Mouse (Mus musculus) ES-E14 (cell line): ENCODE data around the gene Fbxo8. TPM values are rescaled to one million over a fixed set of nuclear protein-coding genes. Genes with fewer than 3 reads are reported as not detected.
A peak's percentile ranks its signal among the peaks of the same experiment; 100 is the strongest.

ENCODE experiments used
- DNase-seq: peaks from one replicate; pipeline ENCODE4 v3.0.0-alpha.2; 2013; ENCODE audit warnings: low read depth, low spot score
- H3K27ac ChIP-seq: 2 replicates; pipeline ENCODE4 v1.5.1; 2012; ENCODE audit warnings: low read depth, mild to moderate bottlenecking, low read length, moderate library complexity, mixed read lengths; ENCODE audit not compliant: poor library complexity, insufficient read depth, severe bottlenecking
- H3K36me3 ChIP-seq: 2 replicates; pipeline ENCODE4 v1.6.1; 2012; ENCODE audit warnings: mild to moderate bottlenecking, low read length, moderate library complexity, mixed read lengths; ENCODE audit not compliant: control insufficient read depth, poor library complexity, insufficient read depth, severe bottlenecking
- H3K4me1 ChIP-seq, 2 experiments: fragments of 150-350 bp in 1 of 2; sonication (generic) in 1 of 2; 2 replicates each; pipeline ENCODE4 v1.6.1; 2012; ENCODE audit warnings: low read length in 2 of 2, mild to moderate bottlenecking in 1 of 2, mixed read lengths in 1 of 2; ENCODE audit not compliant: control insufficient read depth in 2 of 2, insufficient read depth in 2 of 2, poor library complexity in 1 of 2
- H3K4me3 ChIP-seq, 2 experiments: fragments of 150-350 bp in 1 of 2; sonication (generic) in 1 of 2; 2 replicates each; pipeline ENCODE4 v1.5.1; 2012; ENCODE audit warnings: low read length in 2 of 2, low read depth in 1 of 2, mild to moderate bottlenecking in 1 of 2, mixed read lengths in 1 of 2; ENCODE audit not compliant: insufficient read depth in 1 of 2, poor library complexity in 1 of 2, severe bottlenecking in 1 of 2
- H3K9ac ChIP-seq: 2 replicates; pipeline ENCODE4 v1.6.1; 2012; ENCODE audit warnings: low read depth, mild to moderate bottlenecking, low read length, mixed read lengths; ENCODE audit not compliant: poor library complexity, insufficient read depth, severe bottlenecking
- H3K9me3 ChIP-seq: fragments of 150-350 bp; sonication (generic); 2 replicates; pipeline ENCODE4 v1.6.1; 2012; ENCODE audit warnings: low read depth, mild to moderate bottlenecking, low read length; ENCODE audit not compliant: control insufficient read depth, insufficient read depth
- CHD2 ChIP-seq: IDR thresholded peaks from 2 replicates; pipeline ENCODE4 v1.6.1; 2014; ENCODE audit warnings: mild to moderate bottlenecking, low read depth, low read length, inconsistent platforms
- HCFC1 ChIP-seq: IDR thresholded peaks from 2 replicates; pipeline ENCODE4 v1.6.1; 2012; ENCODE audit warnings: low read length, inconsistent platforms, borderline replicate concordance; ENCODE audit not compliant: insufficient read depth
- MAFK ChIP-seq: IDR thresholded peaks from 2 replicates; pipeline ENCODE4 v1.6.1; 2014; ENCODE audit warnings: mild to moderate bottlenecking, low read depth, low read length, inconsistent platforms; ENCODE audit not compliant: insufficient read depth
- ZC3H11A ChIP-seq: IDR thresholded peaks from 2 replicates; pipeline ENCODE4 v1.6.1; 2012; ENCODE audit warnings: low read depth, mild to moderate bottlenecking, inconsistent platforms, low read length, borderline replicate concordance
- ZNF384 ChIP-seq: IDR thresholded peaks from 2 replicates; pipeline ENCODE4 v1.6.1; 2012; ENCODE audit warnings: low read depth, low read length, inconsistent platforms
- in situ Hi-C, 2 experiments: fragments of 600-800 bp; cut with MboI; formaldehyde crosslinking; loops; one replicate each; pipeline ENCODE4 v1.15.1; 2025; ENCODE audit warnings: low sequenced_read_pairs in 2 of 2, inconsistent platforms in 1 of 2; ENCODE audit not compliant: unreplicated experiment in 2 of 2
- total RNA-seq: library from RNA; depleted of rRNA; stranded (reverse); fragments of 300-350 nt; gene quantifications from 2 replicates; pipeline ENCODE4 v1.2.3, GENCODE M21; 2012

Fbxo8 gene
- total RNA-seq, 1 experiment, result 27.3 TPM

DNA sequence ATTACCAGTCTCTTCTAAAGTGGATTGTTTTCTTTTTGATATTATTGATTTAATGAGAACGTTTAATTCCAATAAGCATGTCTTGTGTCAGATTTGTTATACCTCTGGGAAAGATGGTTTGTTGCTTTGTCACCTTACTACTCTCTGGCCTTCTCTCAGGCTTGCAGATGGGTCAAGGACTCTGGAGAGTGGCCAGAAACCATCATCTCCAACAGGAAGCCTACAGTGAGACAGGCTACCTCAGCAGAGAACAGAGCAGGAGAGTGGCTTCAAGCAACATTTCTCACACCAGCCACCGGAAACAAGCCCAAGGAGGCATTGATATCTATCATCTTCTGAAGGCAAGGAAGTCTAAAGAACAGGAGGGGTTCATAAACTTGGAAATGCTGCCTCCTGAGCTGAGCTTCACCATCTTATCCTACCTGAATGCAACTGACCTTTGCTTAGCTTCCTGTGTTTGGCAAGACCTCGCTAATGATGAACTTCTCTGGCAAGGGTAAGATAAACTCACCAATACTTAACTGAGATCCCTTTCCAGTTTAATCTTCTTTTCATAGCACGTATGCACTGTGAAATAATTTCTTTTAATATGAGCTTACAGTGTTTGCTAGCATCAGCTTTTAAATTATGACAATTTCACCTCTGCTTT is 13.6 kb downstream of the Fbxo8 start:
- H3K4me1 ChIP-seq, result 0 out of 4 replicates have a peak, but pooled peaks cover 0 to 4% of the 10 kb centered on the region in 2 experiments

DNA sequence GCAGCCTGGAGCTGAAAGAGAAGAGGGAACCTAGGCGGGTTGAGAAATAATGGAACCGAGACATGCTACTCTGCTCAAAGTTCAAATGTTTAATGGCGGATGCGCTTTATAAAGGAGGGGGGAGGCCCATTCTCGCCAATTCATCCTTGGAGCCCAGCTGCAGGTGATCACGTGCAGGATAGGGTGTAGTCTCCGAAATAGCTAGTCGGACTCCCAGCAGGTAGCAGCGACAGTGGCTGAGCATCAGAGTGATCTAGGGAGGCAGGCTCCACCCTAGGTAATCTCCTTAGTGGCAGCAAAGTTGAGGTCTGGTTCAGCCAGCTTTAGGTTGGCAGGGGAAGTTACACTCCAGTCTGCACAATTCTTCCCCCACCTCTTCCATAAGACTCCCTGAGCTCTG is 16.0 kb downstream of the Fbxo8 start:
- Histone ChIP-seq H3K36me3 (no peaks in the 10 kb centered on the region), H3K27ac (no peak overlapping the region), H3K9ac (no peak overlapping the region), H3K9me3 (no peaks in the 10 kb centered on the region), H3K4me1 (0 out of 4 replicates have a peak, but pooled peaks cover 0 to 4% of the 10 kb centered on the region in 2 experiments), H3K4me3 (peak overlapping the region in 1 of 2 experiments; percentile 53; a peak in 3 of 4 replicates)
- peak; percentile 38 for DNase-seq
- in situ Hi-C loops, result no loop called here
- TF ChIP-seq CHD2, result no peak
- TF ChIP-seq ZNF384, result no peak
- no peak for TF ChIP-seq MAFK
- no peak for TF ChIP-seq ZC3H11A
- no peak for TF ChIP-seq HCFC1

More for the DNA sequence above, 13.6 kb downstream of the Fbxo8 start:
- no peaks in the 10 kb centered on the region for H3K36me3 ChIP-seq
- in situ Hi-C loops, result no loop called here
- TF ChIP-seq CHD2 (no peak), MAFK (no peak), HCFC1 (no peak), ZNF384 (no peak), ZC3H11A (no peak)
- H3K9ac ChIP-seq, result no peak overlapping the region
- H3K9me3 ChIP-seq, result no peaks in the 10 kb centered on the region
- DNase-seq, result no peak
- H3K4me3 ChIP-seq, result no peak overlapping the region
- no peak overlapping the region for H3K27ac ChIP-seq

DNA sequence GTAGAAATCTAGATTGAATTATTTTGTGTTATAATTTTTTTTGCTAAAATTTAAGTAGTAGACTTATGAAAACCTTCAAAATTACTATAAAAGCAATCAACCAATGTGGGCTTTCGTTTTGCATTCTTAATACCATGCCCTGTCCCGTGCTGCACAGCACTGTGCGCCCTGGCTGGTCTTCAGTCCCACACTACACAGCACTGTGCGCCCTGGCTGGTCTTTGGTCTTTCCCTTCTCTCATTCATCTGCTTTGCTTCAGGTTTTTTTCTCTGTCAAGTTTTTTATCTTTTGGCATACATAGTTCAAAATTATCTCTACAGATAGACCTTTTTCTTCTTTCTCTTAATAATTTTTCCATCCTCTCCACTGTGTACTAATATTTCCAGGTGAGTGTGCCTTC is 30.0 kb downstream of the Fbxo8 start:
- no peak overlapping the region for H3K9ac ChIP-seq
- in situ Hi-C loops, result no loop called here
- DNase-seq, result no peak
- no peak overlapping the region for H3K27ac ChIP-seq
- no peaks in the 10 kb centered on the region for H3K4me1 ChIP-seq
- TF ChIP-seq ZC3H11A, result no peak
- no peak for TF ChIP-seq CHD2
- TF ChIP-seq HCFC1, result no peak
- H3K9me3 ChIP-seq, result no peaks in the 10 kb centered on the region
- no peaks in the 10 kb centered on the region for H3K36me3 ChIP-seq
- no peak overlapping the region for H3K4me3 ChIP-seq

DNA sequence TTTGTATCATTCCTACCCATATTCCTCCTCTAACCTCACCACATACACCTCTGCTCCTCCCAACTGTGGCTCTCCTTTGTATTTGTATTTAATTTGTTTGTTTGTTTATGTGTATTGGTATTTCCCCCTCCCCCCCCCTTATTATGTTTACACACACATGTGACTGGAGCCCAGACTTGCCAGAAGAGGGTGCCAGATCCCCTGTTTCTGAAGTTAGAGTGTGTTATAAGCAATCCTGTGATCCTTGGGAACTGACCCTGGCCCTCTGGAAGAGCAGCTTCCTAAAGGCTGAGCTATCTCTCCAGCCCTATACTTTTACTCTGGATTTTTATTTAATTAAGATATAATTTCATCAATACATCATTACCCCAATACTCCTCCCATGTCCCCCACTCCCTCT is 32.0 kb downstream of the Fbxo8 start:
- no peaks in the 10 kb centered on the region for H3K36me3 ChIP-seq
- in situ Hi-C loops, result no loop called here
- no peak for DNase-seq
- H3K9me3 ChIP-seq, result no peaks in the 10 kb centered on the region
- H3K9ac ChIP-seq, result no peak overlapping the region
- TF ChIP-seq ZNF384 (no peak), HCFC1 (no peak), ZC3H11A (no peak), CHD2 (no peak), MAFK (no peak)
- H3K4me1 ChIP-seq, result no peaks in the 10 kb centered on the region
- no peak overlapping the region for H3K4me3 ChIP-seq
- H3K27ac ChIP-seq, result no peak overlapping the region

DNA sequence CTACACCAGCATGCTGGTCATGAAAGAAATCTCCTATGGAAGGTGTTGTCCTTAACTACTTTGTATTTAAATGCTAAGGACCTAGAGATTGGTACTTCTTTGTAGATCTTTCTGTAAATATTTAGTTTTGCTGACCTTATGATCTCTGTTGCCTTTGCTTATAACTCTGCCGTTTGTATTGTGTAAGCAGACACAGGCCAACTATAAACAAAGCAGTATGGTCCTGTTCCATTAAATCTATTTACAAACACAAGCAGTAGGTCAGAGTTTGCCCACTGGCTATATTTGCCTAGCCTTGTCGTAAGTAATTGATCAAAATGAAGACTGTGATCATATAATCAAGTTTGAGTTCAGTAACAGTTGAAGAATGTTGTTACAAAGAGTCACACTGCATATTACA is 38.1 kb downstream of the Fbxo8 start:
- no peaks in the 10 kb centered on the region for H3K9me3 ChIP-seq
- 0 out of 4 replicates have a peak, but pooled peaks cover 0 to 1% of the 10 kb centered on the region in 2 experiments for H3K4me1 ChIP-seq
- no peak for DNase-seq
- H3K27ac ChIP-seq, result no peak overlapping the region
- H3K9ac ChIP-seq, result no peak overlapping the region
- H3K36me3 ChIP-seq, result no peaks in the 10 kb centered on the region
- in situ Hi-C loops, result no loop called here
- H3K4me3 ChIP-seq, result no peak overlapping the region
- no peak for TF ChIP-seq HCFC1
- TF ChIP-seq CHD2, result no peak
- TF ChIP-seq MAFK, result no peak
- TF ChIP-seq ZC3H11A, result no peak
- no peak for TF ChIP-seq ZNF384
